Mouse (Mus musculus): ENCODE measurements around the gene Trim50. TPM values are rescaled to one million over a fixed set of nuclear protein-coding genes. Genes with fewer than 3 reads are reported as not detected.

Trim50 gene
- polyA plus RNA-seq, 1 experiment: 0.06 TPM

- WGBS: 61% methylated on average over 2 of the region's 2 CpGs
- Histone ChIP-seq H3K27me3 (replicated peaks; ENCODE audit: control insufficient read depth, insufficient read depth, low read length) (no peaks in the 10 kb centered on the region), H3K4me3 (ENCODE audit: insufficient read depth, low read depth, low read length) (no peak overlapping the region), H3K36me3 (ENCODE audit: control insufficient read depth, insufficient read depth, low read length) (no peaks in the 10 kb centered on the region; the same call in 1 of the 2 replicates), H3K27ac (ENCODE audit: insufficient read depth, low read depth, low read length) (no peak overlapping the region), H3K4me1 (ENCODE audit: control insufficient read depth, insufficient read depth, low read length) (no peaks in the 10 kb centered on the region)
- DNase-seq: no peak
- TF ChIP-seq POLR2A (IDR thresholded peaks at IDR 0.05; ENCODE audit: low read depth, low read length) (no peak), CTCF (conservative IDR thresholded peaks at IDR 0.05; ENCODE audit: insufficient read depth, insufficient read length, low read depth, low read length) (no peak)
Observed at GRCm38 (mm10) chr5:135376341-135376740, 23.2 kb downstream of the Trim50 start.

DNA sequence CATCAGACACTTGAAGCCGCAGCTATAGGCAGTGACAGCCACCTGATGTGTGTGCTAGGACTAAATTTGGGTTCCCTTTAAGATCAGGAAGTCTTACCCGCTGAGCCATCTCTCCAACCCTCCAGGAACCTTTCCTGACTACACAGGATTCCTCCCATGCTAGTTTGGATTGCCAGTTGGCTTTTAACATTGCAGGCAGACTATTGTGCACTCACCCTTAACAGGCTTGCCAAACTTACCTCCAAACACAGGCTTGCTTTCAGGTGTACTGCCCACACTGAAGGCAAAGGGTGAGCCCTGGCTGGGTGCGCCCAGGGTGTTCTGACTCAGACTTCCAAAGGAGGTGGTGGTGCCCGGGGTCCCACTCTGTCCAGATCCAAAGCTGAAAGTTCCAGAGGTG is 27.6 kb downstream of the Trim50 start:
- DNase-seq: no peak
- 94% methylated on average over 4 of the region's 4 CpGs for WGBS
- Histone ChIP-seq H3K4me1 (ENCODE audit: control insufficient read depth, insufficient read depth, low read length) (no peaks in the 10 kb centered on the region), H3K4me3 (ENCODE audit: insufficient read depth, low read depth, low read length) (no peak overlapping the region), H3K27me3 (replicated peaks; ENCODE audit: control insufficient read depth, insufficient read depth, low read length) (no peaks in the 10 kb centered on the region), H3K27ac (ENCODE audit: insufficient read depth, low read depth, low read length) (no peak overlapping the region), H3K36me3 (ENCODE audit: control insufficient read depth, insufficient read depth, low read length) (peaks cover 3% of the 10 kb centered on the region; the same call in 1 of the 2 replicates)
- TF ChIP-seq CTCF (conservative IDR thresholded peaks at IDR 0.05; ENCODE audit: insufficient read depth, insufficient read length, low read depth, low read length) (no peak), POLR2A (IDR thresholded peaks at IDR 0.05; ENCODE audit: low read depth, low read length) (no peak)

DNA sequence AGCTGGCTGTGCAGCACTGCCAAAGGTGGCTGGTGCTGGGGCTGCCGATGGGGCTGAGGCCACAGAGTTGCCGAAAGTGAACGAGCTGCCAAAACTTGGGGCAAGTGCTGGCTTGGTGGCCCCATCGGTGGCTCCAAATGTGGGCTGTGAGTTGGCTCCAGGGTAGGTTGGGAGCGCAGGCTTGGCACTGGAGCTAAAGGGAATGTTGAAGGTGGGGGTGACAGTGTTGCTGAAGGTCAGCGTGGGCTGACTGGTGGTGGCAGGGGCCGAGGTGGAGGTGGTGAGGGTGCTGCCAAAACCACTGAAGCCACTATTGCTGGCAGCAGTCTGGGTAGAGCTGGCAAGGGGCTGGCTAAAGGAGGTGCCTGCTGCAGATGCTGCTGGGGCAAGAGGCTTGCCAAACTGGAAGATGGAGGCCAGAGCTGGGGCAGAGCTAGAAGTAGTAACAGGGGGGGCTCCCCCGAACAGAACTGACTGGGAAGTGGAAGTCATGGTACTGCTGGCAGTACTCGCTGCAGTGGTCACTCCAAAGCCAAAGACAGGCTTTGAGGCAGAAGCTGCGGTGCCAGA is 28.3 kb downstream of the Trim50 start:
- TF ChIP-seq CTCF (conservative IDR thresholded peaks at IDR 0.05; ENCODE audit: insufficient read depth, insufficient read length, low read depth, low read length) (no peak), POLR2A (IDR thresholded peaks at IDR 0.05; ENCODE audit: low read depth, low read length) (no peak)
- DNase-seq: no peak
- H3K36me3 ChIP-seq (ENCODE audit: control insufficient read depth, insufficient read depth, low read length): peaks cover 3% of the 10 kb centered on the region; the same call in 1 of the 2 replicates
- no peaks in the 10 kb centered on the region for H3K4me1 ChIP-seq (ENCODE audit: control insufficient read depth, insufficient read depth, low read length)
- no peaks in the 10 kb centered on the region for H3K27me3 ChIP-seq (replicated peaks; ENCODE audit: control insufficient read depth, insufficient read depth, low read length)
- H3K4me3 ChIP-seq (ENCODE audit: insufficient read depth, low read depth, low read length): no peak overlapping the region
- WGBS: 95% methylated on average over 10 of the region's 10 CpGs
- H3K27ac ChIP-seq (ENCODE audit: insufficient read depth, low read depth, low read length): no peak overlapping the region

GRCm38 (mm10) chr5:135382746-135383145 is 29.7 kb downstream of the Trim50 start:
- TF ChIP-seq CTCF (conservative IDR thresholded peaks at IDR 0.05; ENCODE audit: insufficient read depth, insufficient read length, low read depth, low read length) (no peak), POLR2A (IDR thresholded peaks at IDR 0.05; ENCODE audit: low read depth, low read length) (no peak)
- Histone ChIP-seq H3K4me1 (ENCODE audit: control insufficient read depth, insufficient read depth, low read length) (no peaks in the 10 kb centered on the region), H3K4me3 (ENCODE audit: insufficient read depth, low read depth, low read length) (no peak overlapping the region), H3K27me3 (replicated peaks; ENCODE audit: control insufficient read depth, insufficient read depth, low read length) (no peaks in the 10 kb centered on the region), H3K27ac (ENCODE audit: insufficient read depth, low read depth, low read length) (no peak overlapping the region), H3K36me3 (ENCODE audit: control insufficient read depth, insufficient read depth, low read length) (peaks cover 3% of the 10 kb centered on the region)
- WGBS: 91% methylated on average over 7 of the region's 7 CpGs
- DNase-seq: no peak

DNA sequence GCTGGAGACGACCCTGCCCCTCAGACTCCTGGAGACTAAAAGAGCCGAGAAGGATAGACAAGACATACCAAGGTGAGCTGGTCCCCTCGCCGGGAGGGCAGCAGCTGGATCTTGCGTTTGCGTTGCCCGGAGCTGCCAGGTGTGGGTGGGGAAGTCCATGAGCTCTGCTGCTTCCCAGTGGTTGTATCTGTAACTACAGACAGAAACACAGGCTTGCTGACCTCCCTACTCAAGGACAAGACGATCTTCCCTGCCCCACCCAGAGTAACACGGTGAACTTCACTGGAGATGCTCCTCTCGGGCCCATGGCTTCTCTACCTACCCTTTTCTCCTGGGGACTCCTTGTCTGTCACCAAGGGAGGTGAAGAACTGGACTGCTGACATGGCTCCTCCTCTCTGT is 30.7 kb downstream of the Trim50 start:
- no peaks in the 10 kb centered on the region for H3K4me1 ChIP-seq (ENCODE audit: control insufficient read depth, insufficient read depth, low read length)
- no peak overlapping the region for H3K27ac ChIP-seq (ENCODE audit: insufficient read depth, low read depth, low read length)
- H3K27me3 ChIP-seq (replicated peaks; ENCODE audit: control insufficient read depth, insufficient read depth, low read length): no peaks in the 10 kb centered on the region
- TF ChIP-seq POLR2A (IDR thresholded peaks at IDR 0.05; ENCODE audit: low read depth, low read length): no peak
- no peak for TF ChIP-seq CTCF (conservative IDR thresholded peaks at IDR 0.05; ENCODE audit: insufficient read depth, insufficient read length, low read depth, low read length)
- 85% methylated on average over 10 of the region's 10 CpGs for WGBS
- H3K36me3 ChIP-seq (ENCODE audit: control insufficient read depth, insufficient read depth, low read length): peaks cover 3% of the 10 kb centered on the region
- H3K4me3 ChIP-seq (ENCODE audit: insufficient read depth, low read depth, low read length): no peak overlapping the region
- DNase-seq: no peak

DNA sequence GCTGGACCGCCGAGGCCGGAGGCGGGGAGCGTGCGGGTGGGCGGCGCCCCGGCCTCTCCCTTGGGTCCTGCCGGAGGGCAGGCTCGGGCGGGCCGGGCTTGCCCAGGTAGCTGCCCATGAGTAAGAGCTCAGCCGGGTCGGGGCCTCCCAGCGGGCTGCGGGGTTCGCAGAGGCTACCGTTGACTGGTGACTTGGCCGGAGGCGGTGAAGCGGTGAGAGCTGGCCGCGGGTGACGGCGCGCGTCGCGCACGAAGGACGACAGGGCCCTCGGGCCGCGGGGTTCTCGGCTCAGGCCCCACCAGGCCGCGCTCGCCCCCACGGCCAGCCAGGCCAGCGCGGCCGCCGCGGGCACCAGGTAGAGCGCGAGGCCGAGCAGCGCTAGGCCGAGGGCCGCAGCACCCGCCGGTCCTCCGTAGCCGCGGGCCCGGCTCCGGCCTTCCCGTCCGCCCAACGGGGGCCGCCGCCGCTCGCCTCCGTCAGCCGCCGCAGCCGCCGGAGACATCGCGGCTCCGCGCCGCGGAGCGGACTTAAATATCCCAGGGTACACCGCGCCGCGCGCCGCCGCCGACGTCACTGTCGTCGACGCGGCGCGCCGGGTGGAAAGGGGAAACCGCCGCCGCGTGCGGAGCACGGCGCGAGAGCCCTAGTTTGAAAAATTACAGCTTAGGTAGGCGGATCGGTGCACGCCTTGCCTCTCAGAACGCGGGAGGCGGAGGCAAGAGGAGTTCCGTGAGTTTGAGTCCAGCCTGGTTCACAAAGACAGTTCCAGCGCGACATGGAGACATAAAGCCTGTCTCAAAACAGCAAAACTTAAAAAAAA is 41.1 kb downstream of the Trim50 start, which contains the start of gene Pom121:
Gene Pom121, minus strand, starts transcription at position 543 of the 820 bp plus-strand sequence.
- Histone ChIP-seq H3K36me3 (ENCODE audit: control insufficient read depth, insufficient read depth, low read length) (no peaks in the 10 kb centered on the region; the same call in 1 of the 2 replicates), H3K27ac (ENCODE audit: insufficient read depth, low read depth, low read length) (peak within 1 kb of the TSS; percentile 67), H3K4me1 (ENCODE audit: control insufficient read depth, insufficient read depth, low read length) (peaks cover 7% of the 10 kb centered on the region; the same call in 1 of the 2 replicates), H3K27me3 (replicated peaks; ENCODE audit: control insufficient read depth, insufficient read depth, low read length) (no peaks in the 10 kb centered on the region), H3K4me3 (ENCODE audit: insufficient read depth, low read depth, low read length) (peak within 1 kb of the TSS; percentile 97)
- peak; percentile 91 for DNase-seq
- WGBS: under 1% methylated on average over 109 of the region's 110 CpGs
- TF ChIP-seq POLR2A (IDR thresholded peaks at IDR 0.05; ENCODE audit: low read depth, low read length) (no peak), CTCF (conservative IDR thresholded peaks at IDR 0.05; ENCODE audit: insufficient read depth, insufficient read length, low read depth, low read length) (no peak)

DNA sequence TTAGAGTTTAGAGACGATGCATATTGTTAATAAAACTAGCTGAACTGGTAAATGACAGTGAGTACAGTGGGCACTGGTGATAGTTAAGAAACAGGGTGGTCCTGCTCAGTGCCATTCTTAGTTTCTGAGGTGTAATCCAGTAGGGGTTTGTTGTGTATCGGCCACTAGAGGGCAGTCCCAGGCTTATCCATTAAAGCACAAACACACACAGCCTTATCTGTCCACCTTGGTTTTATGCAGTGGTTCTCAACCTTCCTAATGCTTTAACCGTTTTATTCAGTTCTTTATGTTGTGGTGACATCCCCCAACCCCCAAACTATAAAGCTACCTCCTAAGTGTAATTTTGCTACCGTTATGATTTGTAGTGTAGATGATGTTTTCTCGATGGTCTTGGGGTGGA is 42.7 kb downstream of the Trim50 start:
- peak; percentile 43 for DNase-seq
- Histone ChIP-seq H3K27ac (ENCODE audit: insufficient read depth, low read depth, low read length) (no peak overlapping the region), H3K4me3 (ENCODE audit: insufficient read depth, low read depth, low read length) (no peak overlapping the region), H3K36me3 (ENCODE audit: control insufficient read depth, insufficient read depth, low read length) (no peaks in the 10 kb centered on the region), H3K27me3 (replicated peaks; ENCODE audit: control insufficient read depth, insufficient read depth, low read length) (no peaks in the 10 kb centered on the region), H3K4me1 (ENCODE audit: control insufficient read depth, insufficient read depth, low read length) (peaks cover 7% of the 10 kb centered on the region; the same call in 1 of the 2 replicates)
- no peak for TF ChIP-seq POLR2A (IDR thresholded peaks at IDR 0.05; ENCODE audit: low read depth, low read length)
- TF ChIP-seq CTCF (conservative IDR thresholded peaks at IDR 0.05; ENCODE audit: insufficient read depth, insufficient read length, low read depth, low read length): peak; percentile 46
- 55% methylated on average over 5 of the region's 5 CpGs for WGBS

Data from kidney, adult 2 months (tissue).